Mouse (Mus musculus): Measurements from ENCODE around the gene Dhdh. TPM values are rescaled to one million over a fixed set of nuclear protein-coding genes. Genes with fewer than 3 reads are reported as not detected.

Gene Dhdh
- polyA plus RNA-seq (2014; fragmentation: Illumina TruSeq; extraction: RNeasy Lipid Tissue Mini Kit (QIAGEN cat#74804); ENCODE audit: low read depth, low replicate concordance), result 13.6 TPM

GRCm38 (mm10) chr7:45488293-45489204, at the start of gene Dhdh:
Gene Dhdh (minus strand): TSS chr7:45488805.

GRCm38 (mm10) chr7:45525809-45526473, 37.3 kb upstream of the Dhdh start, which contains the start of the genes Ppp1r15a and Plekha4:
Gene Ppp1r15a (minus strand): TSS chr7:45526268.
Gene Plekha4 (plus strand): TSS chr7:45526330.

GRCm38 (mm10) chr7:45509912-45510787, 21.5 kb upstream of the Dhdh start, which contains the start of gene Nucb1:
Gene Nucb1 (minus strand): TSS chr7:45510406.

GRCm38 (mm10) chr7:45486761-45487415, 1.7 kb downstream of the Dhdh start, which contains the start of gene Gm45808:
Gene Gm45808 (minus strand): TSS chr7:45486811.

GRCm38 (mm10) chr7:45481374-45481927, 7.2 kb downstream of the Dhdh start, which contains the start of gene Tulp2:
Gene Tulp2 (plus strand): TSS chr7:45481877.

GRCm38 (mm10) chr7:45466283-45467089, 22.1 kb downstream of the Dhdh start, which contains the start of gene Bax:
Gene Bax (minus strand): TSS chr7:45466898.

GRCm38 (mm10) chr7:45459564-45460140, 29.0 kb downstream of the Dhdh start, which contains the start of gene Ftl1:
Gene Ftl1 (minus strand): TSS chr7:45459884.

GRCm38 (mm10) chr7:45437521-45438276, 50.9 kb downstream of the Dhdh start, which contains the start of gene Ruvbl2:
Gene Ruvbl2 (minus strand): TSS chr7:45438096.

GRCm38 (mm10) chr7:45434203-45435015, 54.2 kb downstream of the Dhdh start, which contains the start of gene Gys1:
Gene Gys1 (plus strand): TSS chr7:45434844.

Other genes starting within 250 kb of the Dhdh start
- gene Cd37, start 249.7 kb downstream of the Dhdh start, polyA plus RNA-seq (2014; fragmentation: Illumina TruSeq; extraction: RNeasy Lipid Tissue Mini Kit (QIAGEN cat#74804); ENCODE audit: low read depth, low replicate concordance), result 3.0 TPM
- not detected for gene Slc6a16, start 247.7 kb downstream of the Dhdh start, polyA plus RNA-seq (2014; fragmentation: Illumina TruSeq; extraction: RNeasy Lipid Tissue Mini Kit (QIAGEN cat#74804); ENCODE audit: low read depth, low replicate concordance)
- not detected for gene Slc6a21, start 211.3 kb downstream of the Dhdh start, polyA plus RNA-seq (2014; fragmentation: Illumina TruSeq; extraction: RNeasy Lipid Tissue Mini Kit (QIAGEN cat#74804); ENCODE audit: low read depth, low replicate concordance)
- 31.0 TPM for gene Trpm4, start 155.0 kb downstream of the Dhdh start, polyA plus RNA-seq (2014; fragmentation: Illumina TruSeq; extraction: RNeasy Lipid Tissue Mini Kit (QIAGEN cat#74804); ENCODE audit: low read depth, low replicate concordance)
- 1,149 TPM for gene Hrc, start 153.5 kb downstream of the Dhdh start, polyA plus RNA-seq (2014; fragmentation: Illumina TruSeq; extraction: RNeasy Lipid Tissue Mini Kit (QIAGEN cat#74804); ENCODE audit: low read depth, low replicate concordance)
- gene Ppfia3, start 121.8 kb downstream of the Dhdh start, polyA plus RNA-seq (2014; fragmentation: Illumina TruSeq; extraction: RNeasy Lipid Tissue Mini Kit (QIAGEN cat#74804); ENCODE audit: low read depth, low replicate concordance), result 0.24 TPM
- 1.2 TPM for gene Lin7b, start 118.2 kb downstream of the Dhdh start, polyA plus RNA-seq (2014; fragmentation: Illumina TruSeq; extraction: RNeasy Lipid Tissue Mini Kit (QIAGEN cat#74804); ENCODE audit: low read depth, low replicate concordance)
- gene Snrnp70, start 93.1 kb downstream of the Dhdh start, polyA plus RNA-seq (2014; fragmentation: Illumina TruSeq; extraction: RNeasy Lipid Tissue Mini Kit (QIAGEN cat#74804); ENCODE audit: low read depth, low replicate concordance), result 154 TPM
- gene Kcna7, start 83.2 kb downstream of the Dhdh start, polyA plus RNA-seq (2014; fragmentation: Illumina TruSeq; extraction: RNeasy Lipid Tissue Mini Kit (QIAGEN cat#74804); ENCODE audit: low read depth, low replicate concordance), result 4.3 TPM
- gene Ntf5, start 75.1 kb downstream of the Dhdh start, polyA plus RNA-seq (2014; fragmentation: Illumina TruSeq; extraction: RNeasy Lipid Tissue Mini Kit (QIAGEN cat#74804); ENCODE audit: low read depth, low replicate concordance), result 0.24 TPM
- not detected for gene Lhb, start 68.0 kb downstream of the Dhdh start, polyA plus RNA-seq (2014; fragmentation: Illumina TruSeq; extraction: RNeasy Lipid Tissue Mini Kit (QIAGEN cat#74804); ENCODE audit: low read depth, low replicate concordance)
- gene Gys1, start 54.0 kb downstream of the Dhdh start, polyA plus RNA-seq (2014; fragmentation: Illumina TruSeq; extraction: RNeasy Lipid Tissue Mini Kit (QIAGEN cat#74804); ENCODE audit: low read depth, low replicate concordance), result 80.5 TPM
- 27.2 TPM for gene Ruvbl2, start 50.7 kb downstream of the Dhdh start, polyA plus RNA-seq (2014; fragmentation: Illumina TruSeq; extraction: RNeasy Lipid Tissue Mini Kit (QIAGEN cat#74804); ENCODE audit: low read depth, low replicate concordance)
- gene Ftl1, start 28.9 kb downstream of the Dhdh start, polyA plus RNA-seq (2014; fragmentation: Illumina TruSeq; extraction: RNeasy Lipid Tissue Mini Kit (QIAGEN cat#74804); ENCODE audit: low read depth, low replicate concordance), result 688 TPM
- 36.8 TPM for gene Bax, start 21.9 kb downstream of the Dhdh start, polyA plus RNA-seq (2014; fragmentation: Illumina TruSeq; extraction: RNeasy Lipid Tissue Mini Kit (QIAGEN cat#74804); ENCODE audit: low read depth, low replicate concordance)
- not detected for gene Tulp2, start 6.9 kb downstream of the Dhdh start, polyA plus RNA-seq (2014; fragmentation: Illumina TruSeq; extraction: RNeasy Lipid Tissue Mini Kit (QIAGEN cat#74804); ENCODE audit: low read depth, low replicate concordance)
- 1.7 TPM for gene Gm45808, start 2.0 kb downstream of the Dhdh start, polyA plus RNA-seq (2014; fragmentation: Illumina TruSeq; extraction: RNeasy Lipid Tissue Mini Kit (QIAGEN cat#74804); ENCODE audit: low read depth, low replicate concordance)
- 147 TPM for gene Nucb1, start 21.6 kb upstream of the Dhdh start, polyA plus RNA-seq (2014; fragmentation: Illumina TruSeq; extraction: RNeasy Lipid Tissue Mini Kit (QIAGEN cat#74804); ENCODE audit: low read depth, low replicate concordance)
- gene Ppp1r15a, start 37.5 kb upstream of the Dhdh start, polyA plus RNA-seq (2014; fragmentation: Illumina TruSeq; extraction: RNeasy Lipid Tissue Mini Kit (QIAGEN cat#74804); ENCODE audit: low read depth, low replicate concordance), result 41.3 TPM
- 3.6 TPM for gene Plekha4, start 37.5 kb upstream of the Dhdh start, polyA plus RNA-seq (2014; fragmentation: Illumina TruSeq; extraction: RNeasy Lipid Tissue Mini Kit (QIAGEN cat#74804); ENCODE audit: low read depth, low replicate concordance)
- not detected for gene Hsd17b14, start 66.1 kb upstream of the Dhdh start, polyA plus RNA-seq (2014; fragmentation: Illumina TruSeq; extraction: RNeasy Lipid Tissue Mini Kit (QIAGEN cat#74804); ENCODE audit: low read depth, low replicate concordance)
- gene Bcat2, start 81.3 kb upstream of the Dhdh start, polyA plus RNA-seq (2014; fragmentation: Illumina TruSeq; extraction: RNeasy Lipid Tissue Mini Kit (QIAGEN cat#74804); ENCODE audit: low read depth, low replicate concordance), result 137 TPM
- not detected for gene Fgf21, start 126.7 kb upstream of the Dhdh start, polyA plus RNA-seq (2014; fragmentation: Illumina TruSeq; extraction: RNeasy Lipid Tissue Mini Kit (QIAGEN cat#74804); ENCODE audit: low read depth, low replicate concordance)
- gene Fut1, start 128.5 kb upstream of the Dhdh start, polyA plus RNA-seq (2014; fragmentation: Illumina TruSeq; extraction: RNeasy Lipid Tissue Mini Kit (QIAGEN cat#74804); ENCODE audit: low read depth, low replicate concordance), result not detected
- gene Izumo1, start 133.0 kb upstream of the Dhdh start, polyA plus RNA-seq (2014; fragmentation: Illumina TruSeq; extraction: RNeasy Lipid Tissue Mini Kit (QIAGEN cat#74804); ENCODE audit: low read depth, low replicate concordance), result 0.31 TPM
- 16.5 TPM for gene Rasip1, start 138.7 kb upstream of the Dhdh start, polyA plus RNA-seq (2014; fragmentation: Illumina TruSeq; extraction: RNeasy Lipid Tissue Mini Kit (QIAGEN cat#74804); ENCODE audit: low read depth, low replicate concordance)
- 5.1 TPM for gene Mamstr, start 151.2 kb upstream of the Dhdh start, polyA plus RNA-seq (2014; fragmentation: Illumina TruSeq; extraction: RNeasy Lipid Tissue Mini Kit (QIAGEN cat#74804); ENCODE audit: low read depth, low replicate concordance)
- 1.1 TPM for gene Fut2, start 177.6 kb upstream of the Dhdh start, polyA plus RNA-seq (2014; fragmentation: Illumina TruSeq; extraction: RNeasy Lipid Tissue Mini Kit (QIAGEN cat#74804); ENCODE audit: low read depth, low replicate concordance)
- gene Ntn5, start 195.2 kb upstream of the Dhdh start, polyA plus RNA-seq (2014; fragmentation: Illumina TruSeq; extraction: RNeasy Lipid Tissue Mini Kit (QIAGEN cat#74804); ENCODE audit: low read depth, low replicate concordance), result not detected
- 0.47 TPM for gene Sec1, start 205.6 kb upstream of the Dhdh start, polyA plus RNA-seq (2014; fragmentation: Illumina TruSeq; extraction: RNeasy Lipid Tissue Mini Kit (QIAGEN cat#74804); ENCODE audit: low read depth, low replicate concordance)
- gene Car11, start 211.0 kb upstream of the Dhdh start, polyA plus RNA-seq (2014; fragmentation: Illumina TruSeq; extraction: RNeasy Lipid Tissue Mini Kit (QIAGEN cat#74804); ENCODE audit: low read depth, low replicate concordance), result 8.2 TPM
- 17.7 TPM for gene Dbp, start 216.3 kb upstream of the Dhdh start, polyA plus RNA-seq (2014; fragmentation: Illumina TruSeq; extraction: RNeasy Lipid Tissue Mini Kit (QIAGEN cat#74804); ENCODE audit: low read depth, low replicate concordance)
- gene Rpl18, start 226.7 kb upstream of the Dhdh start, polyA plus RNA-seq (2014; fragmentation: Illumina TruSeq; extraction: RNeasy Lipid Tissue Mini Kit (QIAGEN cat#74804); ENCODE audit: low read depth, low replicate concordance), result 502 TPM
- 19.3 TPM for gene Sphk2, start 229.2 kb upstream of the Dhdh start, polyA plus RNA-seq (2014; fragmentation: Illumina TruSeq; extraction: RNeasy Lipid Tissue Mini Kit (QIAGEN cat#74804); ENCODE audit: low read depth, low replicate concordance)
- not detected for gene Fam83e, start 232.4 kb upstream of the Dhdh start, polyA plus RNA-seq (2014; fragmentation: Illumina TruSeq; extraction: RNeasy Lipid Tissue Mini Kit (QIAGEN cat#74804); ENCODE audit: low read depth, low replicate concordance)
- gene Spaca4, start 237.0 kb upstream of the Dhdh start, polyA plus RNA-seq (2014; fragmentation: Illumina TruSeq; extraction: RNeasy Lipid Tissue Mini Kit (QIAGEN cat#74804); ENCODE audit: low read depth, low replicate concordance), result not detected